Mouse (Mus musculus): Measurements from ENCODE around the gene Ncapd3.

- TF ChIP-seq CTCF (IDR thresholded peaks at IDR 0.05; ENCODE audit: low read depth) (no peak), EP300 (IDR thresholded peaks at IDR 0.05; ENCODE audit: low read depth) (no peak)
Measured at GRCm38 (mm10) chr9:27075812-27076211, 45.8 kb downstream of the Ncapd3 start.

Data from liver, postnatal 0 days (tissue).